8 mouse cellular contexts compared by ENCODE assay signal in genomic region chr2:165512870-165513600, GRCm38 (mm10). TPM values are rescaled to one million over a fixed set of nuclear protein-coding genes. Genes with fewer than 3 reads are reported as not detected.
A peak's percentile ranks its signal among the peaks of the same experiment; 100 is the strongest.
DNase-seq lines count a peak whose midpoint lies in the region.

No protein-coding gene starts in this region.

- DNase-seq in urinary bladder, postnatal 14 days (ENCODE audit: low spot score): peak; percentile 72
- no peak for DNase-seq in urinary bladder, adult 2 months (ENCODE audit: low spot score)
- peak; percentile 41 to 57 for DNase-seq in heart, postnatal 14 days
- peak; percentile 78 to 85 for DNase-seq in kidney, postnatal 36 days
- peak; percentile 78 for DNase-seq in testis, postnatal 14 days (ENCODE audit: low spot score)
- DNase-seq in layer of hippocampus, adult 18-20 months (ENCODE audit: low spot score in 2 of 2): no peak
- DNase-seq in thymus, adult 18-20 months: no peak
- DNase-seq in urinary bladder, postnatal 25 days (ENCODE audit: low spot score): no peak

- intact Hi-C loops in heart, postnatal 14 days (cut with DNase I): no loop called here

RNA-seq across cellular contexts. Expression of gene Slc2a10, which starts 9.4 kb away (rescaled TPM):
- 7.1 and 7.3 TPM in 2 replicates for polyA plus RNA-seq in urinary bladder, adult 2 months (2012; rRNA removed)
- total RNA-seq in heart, postnatal 14 days (2021): 1 to 10 TPM; 3.4 to 4.4 TPM
- total RNA-seq in layer of hippocampus, adult 18-20 months (2021): 1 to 10 TPM in 1 of 2 experiments, under 1 TPM in 1; 0.99 to 1.5 TPM

RNA-seq across cellular contexts. Expression of gene Trp53rka, which starts 19.9 kb away (rescaled TPM):
- polyA plus RNA-seq in urinary bladder, adult 2 months (2012; rRNA removed): 17.6 and 19.6 TPM in 2 replicates
- total RNA-seq in heart, postnatal 14 days (2021): 10 to 100 TPM; 10.6 to 10.9 TPM
- 10 to 100 TPM; 19.2 to 21.7 TPM for total RNA-seq in layer of hippocampus, adult 18-20 months (2021)

RNA-seq across cellular contexts. Expression of gene Slc13a3, which starts 40.0 kb away (rescaled TPM):
- polyA plus RNA-seq in urinary bladder, adult 2 months (2012; rRNA removed): 0.47 and 0.62 TPM in 2 replicates
- total RNA-seq in heart, postnatal 14 days (2021): under 1 TPM; 0.34 to 0.38 TPM
- total RNA-seq in layer of hippocampus, adult 18-20 months (2021): 1 to 10 TPM; 7.2 to 9.3 TPM

Comparison
In these comparisons a context has a peak if more than half of its experiments do, and no peak if none do; other contexts are left out.
1. DNase-seq: peak in urinary bladder, postnatal 14 days (single experiment), heart, postnatal 14 days (2 of 2), kidney, postnatal 36 days (2 of 2) and testis, postnatal 14 days (single experiment); none in urinary bladder, adult 2 months (single experiment), layer of hippocampus, adult 18-20 months (0 of 2), thymus, adult 18-20 months (0 of 2) and urinary bladder, postnatal 25 days (single experiment).
2. RNA of gene Slc13a3, which starts 40.0 kb away (total RNA-seq): 7.2 to 9.3 TPM in layer of hippocampus, adult 18-20 months; 0.34 to 0.38 TPM in heart, postnatal 14 days; every median in the first group is over 4 times any median in the second.